ENCODE assay signal across 15 mouse cellular contexts in genomic region chr17:4610993-4611392, GRCm38 (mm10).
DNase-seq lines count a peak whose midpoint lies in the region; ATAC-seq and TF ChIP-seq lines count a peak whose summit lies in the region.
"Had no signal": no experiment of that assay in that cellular context is flagged by ENCODE, and none has a peak within 500 bp of the region (broad histone marks: within the 10 kb centered on the region; RNA-seq: fewer than 3 reads in every experiment).

No protein-coding gene starts in this region.

- no peaks in the 10 kb centered on the region for H3K36me3 ChIP-seq in forebrain, postnatal 0 days (ENCODE audit: insufficient read depth)
- H3K36me3 ChIP-seq in forebrain, embryonic 13.5 days (ENCODE audit: poor library complexity, severe bottlenecking) = no peaks in the 10 kb centered on the region
- no peaks in the 10 kb centered on the region for H3K36me3 ChIP-seq in MEL (ENCODE audit: control insufficient read depth in 1 of 2, insufficient read depth in 2 of 2, low read length in 2 of 2)
- H3K36me3 ChIP-seq: embryonic facial prominence, embryonic 13.5 days; heart, embryonic 15.5 days; hindbrain, embryonic 12.5 days; limb, embryonic 13.5 days; midbrain, embryonic 12.5 days had no signal

- no peaks in the 10 kb centered on the region for H3K27me3 ChIP-seq in forebrain, postnatal 0 days (ENCODE audit: insufficient read depth, low read length)
- no peaks in the 10 kb centered on the region for H3K27me3 ChIP-seq in forebrain, embryonic 13.5 days
- H3K27me3 ChIP-seq in MEL (ENCODE audit: control insufficient read depth in 1 of 2, insufficient read depth in 2 of 2, low read length in 2 of 2) = no peaks in the 10 kb centered on the region; a peak in 1 of 4 replicates
- H3K27me3 ChIP-seq: embryonic facial prominence, embryonic 13.5 days; heart, embryonic 15.5 days; hindbrain, embryonic 12.5 days; limb, embryonic 13.5 days; midbrain, embryonic 12.5 days had no signal

- no peaks in the 10 kb centered on the region for H3K79me2 ChIP-seq in MEL (ENCODE audit: control insufficient read depth, insufficient read depth, low read length, poor library complexity)

- TF ChIP-seq EP300 in MEL (IDR thresholded peaks at IDR 0.05; ENCODE audit: low read depth in 1 of 2, low read length in 2 of 2) = no peak

- H3K27ac ChIP-seq in forebrain, postnatal 0 days (ENCODE audit: low read depth, low read length) = no peak overlapping the region
- H3K27ac ChIP-seq in forebrain, embryonic 13.5 days = no peak overlapping the region
- no peak overlapping the region for H3K27ac ChIP-seq in layer of hippocampus, adult 2 months
- H3K27ac ChIP-seq in MEL (ENCODE audit: control insufficient read depth, low read depth, low read length) = no peak overlapping the region
- H3K27ac ChIP-seq: embryonic facial prominence, embryonic 13.5 days; heart, embryonic 15.5 days; hindbrain, embryonic 12.5 days; limb, embryonic 13.5 days; midbrain, embryonic 12.5 days had no signal

- no peak for ATAC-seq in forebrain, postnatal 0 days
- ATAC-seq in forebrain, embryonic 13.5 days = no peak

- peak; percentile 22; the same call in 1 of the 2 replicates for TF ChIP-seq CTCF in forebrain, postnatal 0 days (IDR thresholded peaks at IDR 0.05; ENCODE audit: low read depth)
- peak; percentile 60 for TF ChIP-seq CTCF in layer of hippocampus, adult 2 months (conservative IDR thresholded peaks at IDR 0.05)
- TF ChIP-seq CTCF in MEL (IDR thresholded peaks at IDR 0.05 in 2 of 3, conservative IDR thresholded peaks at IDR 0.05 in 1 of 3; ENCODE audit: control insufficient read depth in 1 of 3, insufficient read depth in 1 of 3, low read depth in 2 of 3, low read length in 3 of 3, poor library complexity in 1 of 3, severe bottlenecking in 1 of 3) = peak; percentile 38 to 57 (median 56); a peak in 5 of 6 replicates

- no peak overlapping the region for H3K4me2 ChIP-seq in forebrain, postnatal 0 days (ENCODE audit: low read depth)
- H3K4me2 ChIP-seq in forebrain, embryonic 13.5 days = no peak overlapping the region
- H3K4me2 ChIP-seq: embryonic facial prominence, embryonic 13.5 days; heart, embryonic 15.5 days; hindbrain, embryonic 12.5 days; limb, embryonic 13.5 days; midbrain, embryonic 12.5 days had no signal

- H3K4me3 ChIP-seq in forebrain, postnatal 0 days (ENCODE audit: low read depth, low read length) = no peak overlapping the region
- H3K4me3 ChIP-seq in forebrain, embryonic 13.5 days = no peak overlapping the region
- H3K4me3 ChIP-seq in layer of hippocampus, adult 2 months = no peak overlapping the region
- H3K4me3 ChIP-seq in MEL (ENCODE audit: control insufficient read depth in 1 of 2, insufficient read depth in 1 of 2, low read depth in 2 of 2, low read length in 2 of 2) = no peak overlapping the region
- H3K4me3 ChIP-seq: embryonic facial prominence, embryonic 13.5 days; heart, embryonic 15.5 days; hindbrain, embryonic 12.5 days; limb, embryonic 13.5 days; midbrain, embryonic 12.5 days had no signal

- peak; percentile 61 for TF ChIP-seq RAD21 in MEL (IDR thresholded peaks at IDR 0.05; ENCODE audit: low read depth, low read length)

- no peak overlapping the region for H3K9ac ChIP-seq in forebrain, postnatal 0 days
- no peak overlapping the region for H3K9ac ChIP-seq in forebrain, embryonic 13.5 days
- H3K9ac ChIP-seq in MEL (ENCODE audit: control insufficient read depth, low read depth, low read length, poor library complexity, severe bottlenecking) = no peak overlapping the region
- H3K9ac ChIP-seq: embryonic facial prominence, embryonic 13.5 days; heart, embryonic 15.5 days; hindbrain, embryonic 12.5 days; limb, embryonic 13.5 days; midbrain, embryonic 12.5 days had no signal

- no peaks in the 10 kb centered on the region for H3K9me3 ChIP-seq in forebrain, postnatal 0 days (ENCODE audit: low read length)
- peaks cover 3% of the 10 kb centered on the region; the same call in 1 of the 2 replicates for H3K9me3 ChIP-seq in forebrain, embryonic 13.5 days (replicated peaks)
- H3K9me3 ChIP-seq in MEL (replicated peaks; ENCODE audit: insufficient read depth, low read length) = no peaks in the 10 kb centered on the region
- H3K9me3 ChIP-seq: heart, embryonic 15.5 days; hindbrain, embryonic 12.5 days; midbrain, embryonic 12.5 days had no signal

- no peaks in the 10 kb centered on the region for H3K4me1 ChIP-seq in forebrain, postnatal 0 days (ENCODE audit: insufficient read depth)
- no peaks in the 10 kb centered on the region for H3K4me1 ChIP-seq in forebrain, embryonic 13.5 days
- H3K4me1 ChIP-seq in MEL (ENCODE audit: control insufficient read depth in 1 of 2, insufficient read depth in 2 of 2, low read length in 2 of 2) = no peaks in the 10 kb centered on the region
- H3K4me1 ChIP-seq: embryonic facial prominence, embryonic 13.5 days; hindbrain, embryonic 12.5 days; limb, embryonic 13.5 days; midbrain, embryonic 12.5 days had no signal

- DNase-seq in forebrain, postnatal 0 days = no peak
- DNase-seq in layer of hippocampus, adult 2 months (ENCODE audit: low spot score in 2 of 2) = no peak
- DNase-seq in layer of hippocampus, adult 9-11 months = no peak
- peak; percentile 5 for DNase-seq in 416B (ENCODE audit: low read depth)
- peak; percentile 17 for DNase-seq in MEL (ENCODE audit: low read depth, low spot score)
- DNase-seq in retina, embryonic 14.5 days (ENCODE audit: low spot score) = no peak
- DNase-seq in layer of hippocampus, adult 18-20 months (ENCODE audit: low spot score in 2 of 2) = no peak
- DNase-seq: cerebellum, adult 18-20 months; thymus, postnatal 4 days had no signal

- WGBS in forebrain, postnatal 0 days = 87% methylated on average over 5 of the region's 5 CpGs
- WGBS in forebrain, embryonic 13.5 days = 94% methylated on average over 5 of the region's 5 CpGs

- TF ChIP-seq POLR2A in MEL (IDR thresholded peaks at IDR 0.05; ENCODE audit: control insufficient read depth in 1 of 2, insufficient read depth in 1 of 2, low read depth in 1 of 2, low read length in 2 of 2, poor library complexity in 1 of 2) = no peak

TF ChIP-seq in MEL, 35 proteins besides CTCF, POLR2A, EP300 and RAD21:
- TF ChIP-seq SMC3 (IDR thresholded peaks at IDR 0.05; ENCODE audit: low read depth, low read length) (peak; percentile 63), USF2 (IDR thresholded peaks at IDR 0.05; ENCODE audit: borderline replicate concordance in 1 of 2, insufficient read depth in 1 of 2, low read depth in 1 of 2, low read length in 2 of 2) (no peak), ZC3H11A (IDR thresholded peaks at IDR 0.05; ENCODE audit: low read depth, low read length) (peak; percentile 50), MEF2A (IDR thresholded peaks at IDR 0.05; ENCODE audit: extremely low read depth, insufficient replicate concordance, low read depth, low read length, poor library complexity, severe bottlenecking) (no peak), CHD1 (IDR thresholded peaks at IDR 0.05; ENCODE audit: low read depth, low read length) (no peak), RCOR1 (IDR thresholded peaks at IDR 0.05; ENCODE audit: low read depth, low read length) (no peak), ZKSCAN1 (IDR thresholded peaks at IDR 0.05; ENCODE audit: low read depth, low read length) (no peak), NRF1 (IDR thresholded peaks at IDR 0.05; ENCODE audit: insufficient read depth, low read depth, low read length, poor library complexity, severe bottlenecking) (no peak), MYC (IDR thresholded peaks at IDR 0.05; ENCODE audit: low read depth, low read length) (no peak)

Comparison
In these comparisons a context has a peak if more than half of its experiments do, and no peak if none do; other contexts are left out.
1. DNase-seq: peak in 416B (single experiment) and MEL (single experiment); none in forebrain, postnatal 0 days (single experiment), layer of hippocampus, adult 2 months (0 of 2), layer of hippocampus, adult 9-11 months (single experiment), retina, embryonic 14.5 days (single experiment) and layer of hippocampus, adult 18-20 months (0 of 2).
2. Peak in every context shown above with its lines, with median percentiles within 50 percentile points of each other: CTCF ChIP-seq.